Mouse (Mus musculus): ENCODE data around the gene Nfatc2ip. TPM values are rescaled to one million over a fixed set of nuclear protein-coding genes. Genes with fewer than 3 reads are reported as not detected.
A peak's percentile ranks its signal among the peaks of the same experiment; 100 is the strongest.
"Not testable (repeated sequence)": the region's sequence is repeated elsewhere in the genome, so short reads cannot be mapped to it uniquely, and the experiment has no call there.

Nfatc2ip gene
- polyA plus RNA-seq, 1 experiment from 2014 or later: 2.6 TPM

DNA sequence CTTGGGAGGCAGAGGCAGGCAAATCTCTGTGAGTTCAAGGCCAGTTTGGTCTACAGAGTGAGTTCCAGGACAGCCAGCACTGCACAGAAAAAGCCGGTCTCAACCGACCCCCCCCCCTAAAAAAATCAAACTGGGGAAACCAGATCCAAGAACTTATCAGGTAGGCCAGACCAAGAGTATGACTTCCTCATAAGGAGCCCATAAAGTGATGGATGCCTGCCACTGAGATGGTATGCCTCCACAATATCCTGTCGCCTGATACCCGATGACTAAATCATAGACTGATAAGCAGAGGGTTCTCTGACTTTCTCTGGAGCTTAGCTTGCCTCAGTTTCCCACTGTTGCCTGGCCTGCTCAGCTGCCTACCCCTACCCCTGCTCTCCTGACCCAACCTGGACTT, 1.3 kb upstream of the Nfatc2ip start:
- Histone ChIP-seq H3K27me3 (ENCODE audit: control insufficient read depth, insufficient read depth, low read length) (no peaks in the 10 kb centered on the region), H3K36me3 (ENCODE audit: control insufficient read depth, insufficient read depth, low read length) (no peaks in the 10 kb centered on the region), H3K4me1 (ENCODE audit: control insufficient read depth, insufficient read depth, low read length) (peaks cover 5% of the 10 kb centered on the region; the same call in 1 of the 2 replicates), H3K9ac (replicated peaks; ENCODE audit: low read depth, low read length) (no peak overlapping the region), H3K9me3 (ENCODE audit: control insufficient read depth, low read depth, low read length) (no peaks in the 10 kb centered on the region), H3K4me2 (replicated peaks; ENCODE audit: low read depth, low read length) (no peak overlapping the region), H3K27ac (ENCODE audit: low read length) (no peak overlapping the region), H3K4me3 (ENCODE audit: low read depth, low read length) (no peak overlapping the region)
- 88% methylated on average over 4 of the region's 4 CpGs for WGBS
- no peak for ATAC-seq (ENCODE audit: insufficient number of reproducible peaks, insufficient read depth, low FRiP score, low read depth)

GRCm38 (mm10) chr7:126397221-126397620, 684 bp upstream of the Nfatc2ip start:
- H3K36me3 ChIP-seq (ENCODE audit: control insufficient read depth, insufficient read depth, low read length): no peaks in the 10 kb centered on the region
- H3K27me3 ChIP-seq (ENCODE audit: control insufficient read depth, insufficient read depth, low read length): no peaks in the 10 kb centered on the region
- peak overlapping the region; percentile 17; the same call in 1 of the 2 replicates for H3K4me2 ChIP-seq (replicated peaks; ENCODE audit: low read depth, low read length)
- ATAC-seq (ENCODE audit: insufficient number of reproducible peaks, insufficient read depth, low FRiP score, low read depth): no peak
- no peak overlapping the region for H3K27ac ChIP-seq (ENCODE audit: low read length)
- no peak overlapping the region for H3K9ac ChIP-seq (replicated peaks; ENCODE audit: low read depth, low read length)
- no peaks in the 10 kb centered on the region for H3K9me3 ChIP-seq (ENCODE audit: control insufficient read depth, low read depth, low read length)
- 51% methylated on average over 6 of the region's 6 CpGs for WGBS
- H3K4me3 ChIP-seq (ENCODE audit: low read depth, low read length): no peak overlapping the region; the same call in 1 of the 2 replicates
- peaks cover 5% of the 10 kb centered on the region; the same call in 1 of the 2 replicates for H3K4me1 ChIP-seq (ENCODE audit: control insufficient read depth, insufficient read depth, low read length)

DNA sequence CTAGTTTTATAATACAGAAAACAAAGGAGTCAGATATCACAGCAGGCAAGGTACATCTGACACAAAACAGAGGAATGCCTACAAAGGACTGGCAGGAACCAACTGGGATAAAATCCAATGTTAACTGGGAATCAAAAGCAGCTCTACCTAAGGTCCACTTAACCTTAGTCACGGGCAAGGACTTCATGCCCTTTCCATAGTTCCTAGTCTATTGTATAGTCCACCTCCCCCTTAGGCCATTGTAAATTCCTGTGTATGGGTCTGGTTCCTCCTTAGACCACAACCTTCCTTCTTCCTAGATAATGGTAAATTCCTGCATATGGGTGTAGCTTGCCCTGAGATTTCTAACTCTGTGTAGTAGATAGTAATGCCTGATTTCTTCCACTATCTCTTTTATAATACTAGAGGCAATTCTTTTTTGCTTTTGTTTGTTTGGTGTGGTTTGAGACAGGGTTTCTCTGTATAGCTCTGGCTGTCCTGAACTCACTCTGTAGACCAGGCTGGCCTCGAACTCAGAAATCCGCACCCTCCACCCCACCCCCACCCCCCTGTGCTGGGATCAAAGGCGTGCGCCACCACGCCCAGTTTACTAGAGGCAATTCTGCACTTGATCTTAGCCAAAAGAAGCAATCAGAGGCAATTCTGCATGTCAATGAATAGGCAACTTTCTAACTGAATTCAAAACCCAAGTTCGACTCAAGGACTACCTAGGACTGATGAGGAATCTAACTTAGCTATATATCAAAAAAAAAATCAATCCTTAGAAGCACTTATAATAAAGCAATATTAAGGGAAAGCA, 4.3 kb downstream of the Nfatc2ip start:
- not testable (repeated sequence) for H3K9ac ChIP-seq (replicated peaks; ENCODE audit: low read depth, low read length); H3K4me3 ChIP-seq (ENCODE audit: low read depth, low read length); H3K4me2 ChIP-seq (replicated peaks; ENCODE audit: low read depth, low read length); H3K9me3 ChIP-seq (ENCODE audit: control insufficient read depth, low read depth, low read length); H3K27me3 ChIP-seq (ENCODE audit: control insufficient read depth, insufficient read depth, low read length); ATAC-seq (ENCODE audit: insufficient number of reproducible peaks, insufficient read depth, low FRiP score, low read depth); H3K27ac ChIP-seq (ENCODE audit: low read length); H3K36me3 ChIP-seq (ENCODE audit: control insufficient read depth, insufficient read depth, low read length); H3K4me1 ChIP-seq (ENCODE audit: control insufficient read depth, insufficient read depth, low read length)
- WGBS: 92% methylated on average over 7 of the region's 7 CpGs

GRCm38 (mm10) chr7:126388185-126388584, 8.4 kb downstream of the Nfatc2ip start:
- Histone ChIP-seq H3K9me3 (ENCODE audit: control insufficient read depth, low read depth, low read length) (no peaks in the 10 kb centered on the region), H3K4me2 (replicated peaks; ENCODE audit: low read depth, low read length) (no peak overlapping the region), H3K27me3 (ENCODE audit: control insufficient read depth, insufficient read depth, low read length) (no peaks in the 10 kb centered on the region), H3K4me3 (ENCODE audit: low read depth, low read length) (no peak overlapping the region), H3K27ac (ENCODE audit: low read length) (no peak overlapping the region), H3K9ac (replicated peaks; ENCODE audit: low read depth, low read length) (no peak overlapping the region), H3K36me3 (ENCODE audit: control insufficient read depth, insufficient read depth, low read length) (peaks cover 8% of the 10 kb centered on the region), H3K4me1 (ENCODE audit: control insufficient read depth, insufficient read depth, low read length) (no peaks in the 10 kb centered on the region)
- WGBS: 95% methylated on average over 1 of the region's 1 CpGs
- ATAC-seq (ENCODE audit: insufficient number of reproducible peaks, insufficient read depth, low FRiP score, low read depth): no peak

DNA sequence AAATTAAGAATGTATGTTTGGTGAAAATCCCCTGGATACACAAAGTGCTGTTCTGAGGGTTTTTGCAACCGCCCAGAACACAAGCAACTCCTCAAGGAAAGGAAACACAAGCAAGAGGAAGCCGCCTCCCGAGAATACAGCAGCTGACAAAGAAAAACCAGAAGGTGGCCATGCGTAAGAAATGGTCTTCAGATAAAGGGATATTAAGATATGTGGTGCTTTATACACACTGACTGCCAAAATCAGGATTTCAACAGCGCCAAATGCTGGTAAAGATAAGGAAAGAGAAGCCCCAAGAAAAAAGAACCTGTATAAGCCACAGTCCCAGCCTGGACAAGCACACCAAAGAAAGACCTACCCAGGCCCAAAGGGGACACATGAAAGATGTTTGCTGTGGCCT, 13.0 kb downstream of the Nfatc2ip start:
- Histone ChIP-seq H3K27ac (ENCODE audit: low read length) (no peak overlapping the region), H3K4me1 (ENCODE audit: control insufficient read depth, insufficient read depth, low read length) (no peaks in the 10 kb centered on the region), H3K36me3 (ENCODE audit: control insufficient read depth, insufficient read depth, low read length) (peaks cover 5% of the 10 kb centered on the region; the same call in 1 of the 2 replicates), H3K9ac (replicated peaks; ENCODE audit: low read depth, low read length) (no peak overlapping the region), H3K9me3 (ENCODE audit: control insufficient read depth, low read depth, low read length) (no peaks in the 10 kb centered on the region), H3K4me3 (ENCODE audit: low read depth, low read length) (no peak overlapping the region), H3K4me2 (replicated peaks; ENCODE audit: low read depth, low read length) (no peak overlapping the region), H3K27me3 (ENCODE audit: control insufficient read depth, insufficient read depth, low read length) (no peaks in the 10 kb centered on the region)
- ATAC-seq (ENCODE audit: insufficient number of reproducible peaks, insufficient read depth, low FRiP score, low read depth): no peak
- 88% methylated on average over 5 of the region's 5 CpGs for WGBS

- Histone ChIP-seq H3K4me2 (replicated peaks; ENCODE audit: low read depth, low read length) (peak within 1 kb of the TSS; percentile 98), H3K9ac (replicated peaks; ENCODE audit: low read depth, low read length) (peak within 1 kb of the TSS; percentile 87), H3K9me3 (ENCODE audit: control insufficient read depth, low read depth, low read length) (no peaks in the 10 kb centered on the region), H3K4me1 (ENCODE audit: control insufficient read depth, insufficient read depth, low read length) (peaks cover 9% of the 10 kb centered on the region), H3K36me3 (ENCODE audit: control insufficient read depth, insufficient read depth, low read length) (peaks cover 6% of the 10 kb centered on the region; the same call in 1 of the 2 replicates), H3K27ac (ENCODE audit: low read length) (peak within 1 kb of the TSS; percentile 10; the same call in 1 of the 2 replicates), H3K4me3 (ENCODE audit: low read depth, low read length) (peak within 1 kb of the TSS; percentile 97), H3K27me3 (ENCODE audit: control insufficient read depth, insufficient read depth, low read length) (no peaks in the 10 kb centered on the region)
- ATAC-seq (ENCODE audit: insufficient number of reproducible peaks, insufficient read depth, low FRiP score, low read depth): peak; percentile 98
- WGBS: under 1% methylated on average over 33 of the region's 33 CpGs
Observed at GRCm38 (mm10) chr7:126377278-126378158, 19.0 kb downstream of the Nfatc2ip start, which contains the start of gene Spns1. Gene Spns1 (minus strand): TSS chr7:126377450.

- Histone ChIP-seq H3K4me2 (replicated peaks; ENCODE audit: low read depth, low read length) (peak overlapping the region; percentile 98), H3K9me3 (ENCODE audit: control insufficient read depth, low read depth, low read length) (no peaks in the 10 kb centered on the region), H3K9ac (replicated peaks; ENCODE audit: low read depth, low read length) (peak overlapping the region; percentile 87), H3K27ac (ENCODE audit: low read length) (no peak overlapping the region), H3K4me3 (ENCODE audit: low read depth, low read length) (peak overlapping the region; percentile 97), H3K4me1 (ENCODE audit: control insufficient read depth, insufficient read depth, low read length) (peaks cover 9% of the 10 kb centered on the region), H3K36me3 (ENCODE audit: control insufficient read depth, insufficient read depth, low read length) (peaks cover 11% of the 10 kb centered on the region; the same call in 1 of the 2 replicates), H3K27me3 (ENCODE audit: control insufficient read depth, insufficient read depth, low read length) (no peaks in the 10 kb centered on the region)
- peak; percentile 53; the same call in 1 of the 2 replicates for ATAC-seq (ENCODE audit: insufficient number of reproducible peaks, insufficient read depth, low FRiP score, low read depth)
- 2% methylated on average over 27 of the region's 27 CpGs for WGBS
Observed at GRCm38 (mm10) chr7:126376903-126377277, 19.6 kb downstream of the Nfatc2ip start.

DNA sequence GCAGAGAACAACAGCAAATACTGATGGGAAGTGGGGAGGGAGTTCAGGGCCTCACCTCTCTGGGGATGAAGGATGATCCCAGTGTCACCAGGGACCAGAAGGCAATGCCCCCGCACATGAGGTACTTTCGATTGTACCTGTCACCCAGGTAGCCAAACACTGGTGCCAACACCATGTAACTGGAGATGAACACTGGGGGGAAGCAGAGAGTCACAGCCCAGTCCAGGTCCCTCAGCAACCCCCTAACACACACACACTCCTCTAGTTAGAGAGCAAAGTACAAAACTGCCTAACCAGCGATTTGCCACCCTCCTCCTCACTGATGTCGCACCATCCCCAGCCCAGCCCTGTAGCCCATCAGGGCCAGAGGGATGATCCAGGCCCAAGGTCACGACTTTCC, 21.5 kb downstream of the Nfatc2ip start:
- H3K27ac ChIP-seq (ENCODE audit: low read length): no peak overlapping the region
- peaks cover 20% of the 10 kb centered on the region; the same call in 1 of the 2 replicates for H3K36me3 ChIP-seq (ENCODE audit: control insufficient read depth, insufficient read depth, low read length)
- no peak overlapping the region for H3K9ac ChIP-seq (replicated peaks; ENCODE audit: low read depth, low read length)
- no peak overlapping the region for H3K4me3 ChIP-seq (ENCODE audit: low read depth, low read length)
- H3K27me3 ChIP-seq (ENCODE audit: control insufficient read depth, insufficient read depth, low read length): no peaks in the 10 kb centered on the region
- no peak overlapping the region for H3K4me2 ChIP-seq (replicated peaks; ENCODE audit: low read depth, low read length)
- no peaks in the 10 kb centered on the region for H3K9me3 ChIP-seq (ENCODE audit: control insufficient read depth, low read depth, low read length)
- 71% methylated on average over 5 of the region's 5 CpGs for WGBS
- ATAC-seq (ENCODE audit: insufficient number of reproducible peaks, insufficient read depth, low FRiP score, low read depth): no peak
- peaks cover 9% of the 10 kb centered on the region for H3K4me1 ChIP-seq (ENCODE audit: control insufficient read depth, insufficient read depth, low read length)
